Mouse (Mus musculus) T-cell, adult 2 months (primary cell): ENCODE results near the gene Batf.
"Not testable (repeated sequence)": the region's sequence is repeated elsewhere in the genome, so short reads cannot be mapped to it uniquely, and the experiment has no call there.

Source experiments
- DNase-seq: peaks from one replicate; pipeline ENCODE4 v3.0.0; 2022; ENCODE audit warnings: low spot score

Gene Batf

DNA sequence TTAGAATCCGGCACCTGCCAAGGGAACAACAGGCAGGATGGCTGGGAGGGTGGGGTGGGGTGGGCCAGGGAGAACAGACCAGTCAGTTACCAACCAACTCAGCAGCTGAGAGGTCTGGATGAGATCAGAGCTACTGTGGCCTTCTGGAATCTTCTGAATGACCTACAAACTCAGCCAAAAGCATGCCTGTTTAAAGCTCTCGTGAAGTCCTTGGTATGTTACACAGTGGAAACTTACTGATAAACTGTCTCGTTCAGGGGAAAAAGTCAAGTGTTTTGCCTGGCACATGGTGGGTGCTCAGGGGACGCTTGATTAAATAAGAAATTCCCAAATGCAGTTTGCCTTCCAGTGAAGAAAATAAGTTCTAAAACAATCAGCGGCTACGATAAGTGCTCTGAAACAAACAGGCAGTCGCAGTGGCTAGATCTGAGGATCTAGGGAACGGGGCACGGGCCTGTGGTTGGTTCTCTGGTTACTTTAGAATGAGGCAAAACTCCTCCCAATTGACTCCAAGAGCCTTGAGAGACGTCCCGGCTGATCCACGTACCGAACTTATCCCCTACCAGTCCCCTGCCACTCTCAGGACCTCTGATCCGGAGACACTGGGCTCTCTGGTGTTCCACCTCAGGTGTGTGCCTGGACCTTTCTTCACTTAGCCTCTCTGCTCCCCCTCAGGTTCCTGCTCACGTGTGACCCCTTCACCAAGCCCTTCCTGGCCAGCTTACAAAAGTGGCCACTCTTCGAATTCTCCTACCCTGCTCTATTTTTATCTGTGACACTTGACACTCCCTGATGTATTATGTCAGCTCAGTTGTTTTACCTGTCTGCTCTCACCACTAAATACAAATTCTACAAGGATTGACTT is 1.8 kb upstream of the Batf start:
- DNase-seq, result no peak

DNA sequence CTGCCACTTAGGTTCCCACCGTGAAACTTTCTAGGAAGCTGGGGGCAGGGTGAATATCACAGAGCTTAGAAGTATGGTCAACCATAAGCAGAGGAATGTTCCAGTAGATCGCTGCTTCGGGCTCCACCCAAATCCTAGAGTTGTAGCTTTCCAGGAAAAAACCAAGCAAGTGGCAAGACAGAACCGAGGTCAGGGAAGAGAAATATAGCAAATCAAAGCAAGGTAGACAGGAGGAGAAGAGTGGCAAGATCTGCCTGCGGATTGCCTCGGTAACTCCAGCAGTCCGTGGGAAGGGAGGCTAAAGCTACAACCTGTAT is 706 bp downstream of the Batf start:
- no peak for DNase-seq

DNA sequence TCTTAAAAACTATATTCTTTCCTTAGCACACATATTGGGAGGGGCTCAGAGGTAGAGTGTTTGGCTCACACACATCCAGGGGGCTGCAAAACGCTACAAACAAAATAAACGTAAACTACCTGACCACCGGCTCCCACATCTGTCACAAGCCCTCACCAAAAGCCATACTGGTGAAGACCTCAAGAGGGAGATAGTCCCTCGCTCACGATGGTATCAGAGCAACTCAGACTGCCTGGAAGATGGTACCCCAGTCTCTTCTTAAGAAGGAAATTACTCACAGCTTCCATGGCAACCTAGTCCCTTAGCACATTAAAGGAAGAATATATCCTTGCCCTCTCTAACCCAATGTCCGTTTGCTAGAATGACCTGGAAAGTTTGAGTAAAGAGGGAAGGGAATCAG is 1.4 kb downstream of the Batf start:
- peak; percentile 52 for DNase-seq

DNA sequence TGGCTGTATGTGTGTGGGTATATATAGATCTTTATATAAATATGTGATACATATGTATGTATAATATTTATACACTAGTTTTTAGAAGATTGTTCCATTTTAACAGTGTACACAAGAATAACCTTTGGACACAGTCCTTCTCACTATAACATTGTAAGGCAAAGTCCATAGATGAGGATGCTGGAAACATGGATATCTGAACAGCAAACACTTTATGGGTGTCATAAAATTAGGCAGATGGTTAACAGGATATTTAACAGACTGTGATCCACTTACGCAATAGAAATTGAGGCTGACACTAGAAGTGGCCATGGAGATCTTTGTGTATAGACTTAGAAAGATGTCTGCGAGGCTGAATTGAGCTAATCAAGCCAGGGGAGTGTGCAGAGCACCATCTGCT is 9.3 kb downstream of the Batf start:
- no peak for DNase-seq

DNA sequence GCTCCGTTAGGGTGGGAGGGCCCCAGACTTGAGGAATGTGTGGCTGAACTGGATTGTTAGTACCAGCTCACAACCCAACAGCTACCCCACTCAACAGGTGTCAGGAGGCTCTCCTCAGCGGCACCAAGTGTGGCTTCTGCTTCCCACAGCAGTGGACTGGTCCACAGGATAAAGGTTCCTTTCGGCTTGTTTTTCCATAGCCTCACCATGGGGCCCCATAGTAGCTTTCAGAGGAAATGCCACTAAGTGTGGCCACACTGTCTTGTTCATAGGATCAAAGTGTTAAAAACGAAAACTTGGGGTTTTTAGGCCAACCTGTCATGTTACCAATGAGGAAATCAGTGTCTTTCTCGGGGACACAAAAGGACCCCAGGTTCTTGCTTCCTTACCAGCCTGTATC is 10.0 kb downstream of the Batf start:
- DNase-seq, result no peak

GRCm38 (mm10) chr12:85698179-85698578 is 11.7 kb downstream of the Batf start:
- not testable (repeated sequence) for DNase-seq

- DNase-seq, result no peak
Measured at GRCm38 (mm10) chr12:85700191-85700841, 13.8 kb downstream of the Batf start.

DNA sequence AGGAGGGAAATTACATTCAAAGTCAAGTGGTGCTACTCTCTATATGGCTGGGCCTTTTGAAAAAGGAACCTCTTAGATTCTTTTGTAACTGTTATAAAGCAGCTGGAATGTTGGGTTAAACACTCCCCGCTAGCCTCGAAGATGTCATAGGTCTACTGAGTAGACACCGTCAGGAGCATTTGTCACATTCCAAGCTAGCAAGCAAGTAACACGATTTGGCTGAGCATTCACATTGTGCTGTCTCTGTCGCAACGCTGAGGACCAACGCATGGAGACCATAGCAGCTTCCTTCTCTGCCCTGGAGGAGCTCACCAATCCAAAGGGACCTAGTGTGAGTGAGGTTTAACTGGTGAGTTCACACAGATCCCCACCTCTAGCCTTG is 14.4 kb downstream of the Batf start:
- no peak for DNase-seq

- DNase-seq, result no peak
Measured at GRCm38 (mm10) chr12:85702166-85703055, 15.9 kb downstream of the Batf start.

GRCm38 (mm10) chr12:85703507-85703906 is 17.0 kb downstream of the Batf start:
- no peak for DNase-seq

DNA sequence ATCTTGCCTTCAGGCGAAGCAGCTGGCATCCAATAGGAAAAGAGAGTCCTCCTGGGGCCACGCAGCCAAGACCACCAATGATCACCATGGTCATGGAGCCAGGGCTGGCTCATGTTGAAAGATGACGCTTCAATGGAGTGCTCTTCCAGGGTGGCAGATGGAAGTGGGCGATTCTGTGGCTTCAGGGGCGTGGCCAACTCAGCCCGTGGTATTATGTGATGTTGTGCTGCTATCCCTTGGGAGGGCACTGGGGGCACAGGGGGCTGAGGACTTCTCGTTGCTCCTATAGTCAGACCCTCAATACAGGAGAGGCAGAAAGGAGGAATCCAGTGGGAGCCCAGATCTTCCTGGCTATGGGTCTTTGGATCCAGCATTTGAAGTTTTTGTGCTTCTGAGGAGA is 18.1 kb downstream of the Batf start:
- DNase-seq, result peak; percentile 45

DNA sequence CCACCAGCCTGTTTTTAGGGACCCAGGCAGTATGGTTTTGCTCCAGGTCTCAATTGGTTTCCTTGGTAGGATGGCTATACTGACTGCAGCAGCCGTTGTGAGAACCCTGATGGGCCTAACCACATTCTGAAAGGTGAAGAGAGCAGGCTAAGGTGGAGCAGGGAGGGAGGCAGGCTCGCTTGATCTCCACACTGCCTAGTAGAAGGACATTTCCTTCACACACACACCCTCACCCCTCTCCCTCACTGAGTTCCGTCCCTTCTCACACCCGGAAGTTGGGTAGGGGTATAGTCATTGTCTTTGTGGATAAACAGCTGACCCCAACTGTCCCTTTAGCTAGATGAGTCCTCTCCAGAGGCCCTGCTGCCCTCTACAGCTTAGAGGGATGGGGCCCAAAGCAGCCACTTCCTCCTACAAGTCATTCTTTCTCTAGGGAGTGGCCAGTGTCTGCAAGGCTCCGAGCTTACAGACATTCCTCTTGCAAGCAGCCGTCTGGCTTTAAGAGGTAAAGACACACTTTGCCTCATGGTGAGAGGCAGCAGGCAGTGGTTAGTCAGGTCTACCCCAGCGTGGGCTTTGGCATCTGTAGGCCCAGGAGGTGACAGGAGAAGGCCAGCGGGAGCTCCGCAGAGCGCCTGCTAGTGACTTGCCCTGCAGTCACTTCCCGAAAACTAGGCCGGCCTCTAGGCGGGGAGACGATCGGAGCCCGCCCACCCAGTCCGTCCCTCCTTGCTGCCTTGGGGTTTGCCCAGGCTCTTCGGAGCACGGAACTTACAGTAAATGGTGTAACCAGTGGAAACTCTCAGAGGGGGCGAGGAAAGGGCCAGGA is 18.7 kb downstream of the Batf start:
- DNase-seq, result peak; percentile 80

DNA sequence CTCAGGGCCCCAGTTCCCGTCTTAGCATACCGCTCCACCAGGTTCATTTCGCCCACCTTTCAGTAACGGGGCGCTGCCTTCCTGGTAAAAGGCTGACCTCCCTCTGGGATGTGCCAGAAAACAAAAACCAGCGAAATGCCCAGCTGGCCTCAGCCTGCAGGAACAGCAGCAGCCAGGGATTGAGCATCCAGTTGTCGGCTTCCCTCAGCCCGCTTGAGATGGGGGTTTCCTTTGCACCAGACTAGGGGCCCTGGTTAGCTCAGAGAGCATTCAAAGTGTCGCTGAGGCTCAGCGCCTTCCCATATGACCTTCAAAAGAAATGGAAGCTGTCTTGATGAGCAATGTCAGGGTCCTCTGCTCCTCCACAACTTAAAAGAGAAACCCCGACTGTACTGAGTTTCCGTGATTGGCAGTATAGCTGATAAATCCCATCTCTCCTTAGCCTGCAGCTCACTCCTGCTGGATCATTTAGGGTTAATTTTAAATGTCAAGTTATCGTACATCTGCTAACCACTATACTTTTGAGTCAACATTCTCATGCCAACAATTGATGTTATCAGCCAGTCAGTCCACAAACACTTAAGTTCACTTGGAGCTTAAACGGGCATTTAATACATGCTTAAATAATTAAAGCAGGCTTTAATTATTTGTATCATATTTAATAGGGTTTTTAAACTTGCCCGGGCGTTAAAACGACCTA is 19.5 kb downstream of the Batf start:
- DNase-seq, result no peak

- DNase-seq, result no peak
Measured at GRCm38 (mm10) chr12:85706906-85707305, 20.4 kb downstream of the Batf start.

DNA sequence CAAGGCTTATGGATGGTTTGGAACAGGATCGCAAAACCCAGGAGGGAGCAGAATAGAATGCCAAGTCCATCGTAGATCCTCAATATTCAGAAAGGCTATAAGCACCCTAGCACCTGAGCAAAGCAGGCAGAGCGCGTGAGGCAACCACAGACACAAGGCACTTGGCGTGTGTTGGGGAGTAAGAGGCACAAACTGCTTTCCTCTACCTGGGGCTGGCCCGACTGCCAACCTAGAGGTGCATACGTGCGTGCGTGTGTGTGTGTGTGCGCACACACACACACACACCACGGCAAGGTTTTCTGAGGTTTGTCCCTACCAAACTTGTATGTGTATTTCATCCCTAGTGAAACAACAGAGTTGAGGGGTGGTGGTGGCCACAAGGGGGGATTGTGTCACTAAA is 20.9 kb downstream of the Batf start:
- no peak for DNase-seq

DNA sequence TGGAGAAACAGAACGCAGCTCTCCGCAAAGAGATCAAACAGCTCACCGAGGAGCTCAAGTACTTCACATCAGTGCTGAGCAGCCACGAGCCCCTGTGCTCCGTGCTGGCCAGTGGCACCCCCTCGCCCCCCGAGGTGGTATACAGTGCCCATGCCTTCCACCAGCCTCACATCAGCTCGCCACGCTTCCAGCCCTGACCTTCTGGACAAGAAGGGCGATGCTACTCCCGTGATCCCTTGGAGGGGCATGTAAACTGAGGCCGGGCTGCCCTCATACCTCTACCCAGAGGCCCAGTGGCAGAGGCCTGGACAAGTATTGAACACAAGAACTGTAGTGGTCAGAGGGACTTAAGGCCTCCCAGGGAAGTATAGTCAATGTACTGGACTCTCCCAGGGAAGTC is 22.1 kb downstream of the Batf start:
- DNase-seq, result no peak

DNA sequence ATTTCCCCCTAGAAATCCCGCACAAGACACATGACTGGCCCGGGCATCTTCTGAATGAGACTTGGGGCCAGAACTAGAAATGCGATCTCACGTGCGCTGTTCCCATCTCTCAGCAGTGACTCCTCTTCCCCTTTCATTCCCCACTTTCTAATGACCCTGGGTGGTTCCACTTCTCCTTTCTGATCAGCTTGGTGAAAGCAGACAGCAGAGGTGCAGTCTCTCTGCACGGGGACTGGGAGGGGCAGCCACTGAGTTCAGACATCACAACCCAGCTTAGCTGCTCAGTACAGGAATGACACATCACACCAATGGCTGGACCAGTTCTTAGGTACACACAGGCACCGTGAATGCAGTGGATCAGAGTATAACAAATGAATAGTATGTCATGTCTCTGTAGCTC is 24.2 kb downstream of the Batf start:
- no peak for DNase-seq

DNA sequence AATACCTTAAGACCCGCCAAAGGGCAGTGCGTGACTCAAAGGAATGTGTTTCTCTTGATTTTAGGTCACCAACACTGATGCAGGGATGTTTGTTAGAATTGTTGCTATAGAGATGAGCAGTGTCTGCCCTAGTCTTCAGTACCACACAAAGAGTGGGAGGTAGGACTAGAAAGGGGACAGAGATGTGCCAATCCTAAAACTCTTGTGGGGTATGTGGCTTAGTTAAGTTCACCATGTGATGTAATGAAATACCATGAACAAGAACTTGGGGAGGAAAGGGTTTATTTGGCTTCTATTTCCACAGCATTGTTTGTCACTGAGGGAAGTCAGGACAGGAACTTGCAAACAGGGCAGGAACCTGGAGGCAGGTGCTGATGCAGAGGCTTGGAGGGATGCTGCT is 26.1 kb downstream of the Batf start:
- DNase-seq, result no peak

- DNase-seq, result no peak
Measured at GRCm38 (mm10) chr12:85714126-85714525, 27.7 kb downstream of the Batf start.

GRCm38 (mm10) chr12:85725306-85725705 is 38.8 kb downstream of the Batf start:
- no peak for DNase-seq

DNA sequence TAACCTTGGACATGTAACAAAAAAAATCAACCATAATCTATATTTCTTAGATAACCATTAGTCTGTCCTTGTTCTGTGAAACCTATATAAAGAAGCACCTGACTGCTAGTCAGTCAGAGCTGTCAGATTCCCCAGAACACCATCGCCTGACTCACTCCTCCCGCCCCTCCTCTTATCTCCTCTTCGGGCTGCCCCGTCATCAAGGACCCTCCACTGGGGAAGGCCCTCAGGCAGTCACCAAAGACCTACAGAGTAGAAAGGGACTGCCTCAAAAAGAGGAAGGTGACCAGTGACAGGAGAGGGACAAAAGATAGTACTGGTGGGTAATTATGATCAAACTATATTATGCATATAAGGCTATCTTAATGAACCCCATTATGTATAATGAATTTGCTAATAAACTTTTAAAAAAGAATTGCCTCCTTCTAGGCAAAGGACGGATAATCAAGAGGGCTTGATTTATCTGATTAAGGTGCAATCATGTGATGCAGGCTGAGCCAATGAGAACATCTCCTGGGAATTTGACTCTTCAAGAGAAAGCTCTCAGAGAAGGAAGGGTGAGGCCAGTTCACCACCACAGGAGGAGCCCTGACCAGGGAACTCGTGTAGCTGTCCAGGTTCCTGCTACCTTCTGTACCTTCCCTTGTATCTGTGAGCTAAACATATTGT is 40.4 kb downstream of the Batf start:
- DNase-seq, result no peak
